Mouse (Mus musculus) heart, embryonic 11.5 days (tissue): ENCODE results near the gene Stk24. TPM values are rescaled to one million over a fixed set of nuclear protein-coding genes. Genes with fewer than 3 reads are reported as not detected.

Source experiments
- ATAC-seq: fragments of 200-750 bp; cut with Nextera tagmentation; replicated peaks from 2 replicates; pipeline ENCODE4 v1.8.0; 2017; ENCODE audit warnings: moderate library complexity; ENCODE audit not compliant: insufficient number of reproducible peaks, low FRiP score, low TSS enrichment
- H3K27ac ChIP-seq: fragments of 300-500 bp; sonication (generic); 2 replicates; pipeline ENCODE4 v1.5.1; 2014; ENCODE audit warnings: mild to moderate bottlenecking, low read depth, low read length
- H3K27me3 ChIP-seq: fragments of 300-500 bp; sonication (generic); 2 replicates; pipeline ENCODE4 v1.6.1; 2014; ENCODE audit warnings: mild to moderate bottlenecking, low read length, mixed read lengths; ENCODE audit not compliant: control insufficient read depth, insufficient read depth
- H3K36me3 ChIP-seq: fragments of 300-500 bp; sonication (generic); 2 replicates; pipeline ENCODE4 v1.6.1; 2014; ENCODE audit warnings: mild to moderate bottlenecking, low read length, moderate library complexity, mixed read lengths; ENCODE audit not compliant: control insufficient read depth, insufficient read depth
- H3K4me1 ChIP-seq: fragments of 300-500 bp; sonication (generic); 2 replicates; pipeline ENCODE4 v1.6.1; 2014; ENCODE audit warnings: low read length; ENCODE audit not compliant: control insufficient read depth, insufficient read depth
- H3K4me2 ChIP-seq: fragments of 300-500 bp; sonication (generic); 2 replicates; pipeline ENCODE4 v1.6.1; 2014; ENCODE audit warnings: mild to moderate bottlenecking, moderate library complexity
- H3K4me3 ChIP-seq: fragments of 300-500 bp; sonication (generic); 2 replicates; pipeline ENCODE4 v1.5.1; 2014; ENCODE audit warnings: low read depth, low read length
- H3K9ac ChIP-seq: fragments of 300-500 bp; sonication (generic); 2 replicates; pipeline ENCODE4 v1.6.1; 2014; ENCODE audit warnings: mild to moderate bottlenecking, low read depth, low read length, moderate library complexity
- H3K9me3 ChIP-seq: fragments of 300-500 bp; sonication (generic); replicated peaks from 2 replicates; pipeline ENCODE4 v1.6.1; 2016; ENCODE audit warnings: low read length; ENCODE audit not compliant: control insufficient read depth
- WGBS: fragments of 180-500 bp; shearing (Covaris S2); extraction: QIAGEN DNeasy Blood & Tissue Kit; methylation state at CpG from one replicate; pipeline ENCODE4 v1.1.7; 2014; ENCODE audit not compliant: insufficient replicate concordance; 5-methylcytosine and 5-hydroxymethylcytosine counted together
- polyA plus RNA-seq: library from polyadenylated mRNA; unstranded; fragments of >200 nt; fragmentation: Nextera tagmentation; extraction: Ambion mirVana; gene quantifications from 2 replicates; pipeline ENCODE4 v1.2.1, GENCODE M21; 2014

Stk24 gene
- polyA plus RNA-seq, 1 experiment from 2014 or later, result 37.7 TPM

- H3K9ac ChIP-seq, result no peak overlapping the region
- no peak overlapping the region for H3K27ac ChIP-seq
- ATAC-seq, result no peak
- H3K36me3 ChIP-seq, result no peaks in the 10 kb centered on the region
- no peaks in the 10 kb centered on the region for H3K9me3 ChIP-seq
- no peak overlapping the region for H3K4me3 ChIP-seq
- H3K4me1 ChIP-seq, result peaks cover 75% of the 10 kb centered on the region
- WGBS, result 91% methylated on average over 4 of the region's 4 CpGs
- H3K4me2 ChIP-seq, result no peak overlapping the region
- no peaks in the 10 kb centered on the region for H3K27me3 ChIP-seq
These were observed 28.1 kb downstream of the Stk24 start for GRCm38 (mm10) chr14:121351737-121352136.

- Histone ChIP-seq H3K4me3 (no peak overlapping the region), H3K27ac (no peak overlapping the region), H3K4me2 (no peak overlapping the region), H3K36me3 (no peaks in the 10 kb centered on the region), H3K9ac (no peak overlapping the region), H3K9me3 (no peaks in the 10 kb centered on the region), H3K4me1 (peaks cover 71% of the 10 kb centered on the region), H3K27me3 (no peaks in the 10 kb centered on the region)
- ATAC-seq, result no peak
- 78% methylated on average over 8 of the region's 8 CpGs for WGBS
These were observed 29.8 kb downstream of the Stk24 start for GRCm38 (mm10) chr14:121350011-121350410.

- H3K27ac ChIP-seq, result no peak overlapping the region
- H3K9ac ChIP-seq, result no peak overlapping the region
- H3K4me2 ChIP-seq, result no peak overlapping the region
- H3K36me3 ChIP-seq, result no peaks in the 10 kb centered on the region
- peaks cover 71% of the 10 kb centered on the region for H3K4me1 ChIP-seq
- 79% methylated on average over 5 of the region's 5 CpGs for WGBS
- no peaks in the 10 kb centered on the region for H3K27me3 ChIP-seq
- no peaks in the 10 kb centered on the region for H3K9me3 ChIP-seq
- no peak overlapping the region for H3K4me3 ChIP-seq
- no peak for ATAC-seq
These were observed 30.5 kb downstream of the Stk24 start for GRCm38 (mm10) chr14:121349291-121349690.

GRCm38 (mm10) chr14:121348256-121348655, 31.6 kb downstream of the Stk24 start:
- peak overlapping the region; percentile 34; the same call in 1 of the 2 replicates for H3K9ac ChIP-seq
- no peaks in the 10 kb centered on the region for H3K27me3 ChIP-seq
- H3K4me3 ChIP-seq, result no peak overlapping the region
- H3K4me1 ChIP-seq, result peaks cover 73% of the 10 kb centered on the region
- no peaks in the 10 kb centered on the region for H3K36me3 ChIP-seq
- no peaks in the 10 kb centered on the region for H3K9me3 ChIP-seq
- no peak overlapping the region for H3K4me2 ChIP-seq
- H3K27ac ChIP-seq, result peak overlapping the region; percentile 42; the same call in 1 of the 2 replicates
- ATAC-seq, result no peak
- WGBS, result 37% methylated on average over 8 of the region's 8 CpGs

- Histone ChIP-seq H3K4me2 (no peak overlapping the region), H3K9ac (no peak overlapping the region), H3K4me1 (peaks cover 68% of the 10 kb centered on the region), H3K27me3 (no peaks in the 10 kb centered on the region), H3K36me3 (no peaks in the 10 kb centered on the region), H3K27ac (no peak overlapping the region), H3K9me3 (no peaks in the 10 kb centered on the region), H3K4me3 (no peak overlapping the region)
- 81% methylated on average over 10 of the region's 10 CpGs for WGBS
- ATAC-seq, result no peak
These were observed 32.7 kb downstream of the Stk24 start for GRCm38 (mm10) chr14:121347134-121347533.

GRCm38 (mm10) chr14:121346654-121347053, 33.2 kb downstream of the Stk24 start:
- no peaks in the 10 kb centered on the region for H3K27me3 ChIP-seq

GRCm38 (mm10) chr14:121346053-121346452, 33.8 kb downstream of the Stk24 start:
- WGBS, result 86% methylated on average over 4 of the region's 4 CpGs
- H3K9me3 ChIP-seq, result no peaks in the 10 kb centered on the region
- no peak overlapping the region for H3K4me2 ChIP-seq
- H3K27ac ChIP-seq, result no peak overlapping the region
- peaks cover 68% of the 10 kb centered on the region for H3K4me1 ChIP-seq
- H3K4me3 ChIP-seq, result no peak overlapping the region
- H3K27me3 ChIP-seq, result no peaks in the 10 kb centered on the region
- H3K36me3 ChIP-seq, result no peaks in the 10 kb centered on the region
- ATAC-seq, result no peak
- H3K9ac ChIP-seq, result no peak overlapping the region

More at GRCm38 (mm10) chr14:121346654-121347053, 33.2 kb downstream of the Stk24 start:
- no peak overlapping the region for H3K27ac ChIP-seq
- H3K36me3 ChIP-seq, result no peaks in the 10 kb centered on the region
- ATAC-seq, result no peak
- H3K4me2 ChIP-seq, result no peak overlapping the region
- peaks cover 67% of the 10 kb centered on the region for H3K4me1 ChIP-seq
- WGBS, result 89% methylated on average over 4 of the region's 4 CpGs
- no peak overlapping the region for H3K4me3 ChIP-seq
- H3K9me3 ChIP-seq, result no peaks in the 10 kb centered on the region
- no peak overlapping the region for H3K9ac ChIP-seq

- Histone ChIP-seq H3K4me3 (no peak overlapping the region), H3K9me3 (no peaks in the 10 kb centered on the region), H3K4me2 (no peak overlapping the region), H3K9ac (no peak overlapping the region), H3K36me3 (no peaks in the 10 kb centered on the region), H3K27ac (0 out of 2 replicates have a peak overlapping the region, but pooled peaks have one; percentile 15), H3K27me3 (no peaks in the 10 kb centered on the region), H3K4me1 (peaks cover 73% of the 10 kb centered on the region)
- no peak for ATAC-seq
- 43% methylated on average over 5 of the region's 5 CpGs for WGBS
These were observed 34.9 kb downstream of the Stk24 start for GRCm38 (mm10) chr14:121344928-121345327.

- H3K4me1 ChIP-seq, result peaks cover 72% of the 10 kb centered on the region
- H3K4me2 ChIP-seq, result no peak overlapping the region
- no peak overlapping the region for H3K27ac ChIP-seq
- ATAC-seq, result no peak
- H3K9ac ChIP-seq, result no peak overlapping the region
- H3K36me3 ChIP-seq, result no peaks in the 10 kb centered on the region
- no peaks in the 10 kb centered on the region for H3K9me3 ChIP-seq
- 89% methylated on average over 3 of the region's 3 CpGs for WGBS
- no peak overlapping the region for H3K4me3 ChIP-seq
- H3K27me3 ChIP-seq, result no peaks in the 10 kb centered on the region
These were observed 36.9 kb downstream of the Stk24 start for GRCm38 (mm10) chr14:121342885-121343284.
